Mouse (Mus musculus): Measurements from ENCODE around the gene Chst11. TPM values are rescaled to one million over a fixed set of nuclear protein-coding genes. Genes with fewer than 3 reads are reported as not detected.

Chst11 gene
- total and polyA plus RNA-seq, 2 experiments from 2014 or later: 0.57 to 6.6 TPM

- WGBS: 75% methylated on average over 7 of the region's 7 CpGs
- no peak overlapping the region for H3K4me3 ChIP-seq (ENCODE audit: low read depth, low read length)
- ATAC-seq (ENCODE audit: insufficient read depth, low read depth) (no peak), DNase-seq (ENCODE audit: low spot score) (no peak)
- no peaks in the 10 kb centered on the region for H3K36me3 ChIP-seq (replicated peaks; ENCODE audit: control insufficient read depth, insufficient read depth, low read length)
- no peak overlapping the region for H3K27ac ChIP-seq (ENCODE audit: low read depth)
- TF ChIP-seq CTCF (IDR thresholded peaks at IDR 0.05; ENCODE audit: low read depth) (no peak), EP300 (IDR thresholded peaks at IDR 0.05; ENCODE audit: low read depth) (no peak)
- H3K9me3 ChIP-seq (replicated peaks; ENCODE audit: control insufficient read depth, low read length): no peaks in the 10 kb centered on the region
- H3K4me1 ChIP-seq (ENCODE audit: control insufficient read depth, insufficient read depth): no peaks in the 10 kb centered on the region; the same call in 1 of the 2 replicates
- no peak overlapping the region for H3K4me2 ChIP-seq (ENCODE audit: low read depth, low read length)
- no peak overlapping the region for H3K9ac ChIP-seq (replicated peaks; ENCODE audit: low read depth, low read length)
- no peaks in the 10 kb centered on the region for H3K27me3 ChIP-seq (ENCODE audit: control insufficient read depth, insufficient read depth, low read length)
Observed at GRCm38 (mm10) chr10:83106152-83106746, 121.0 kb downstream of the Chst11 start.

DNA sequence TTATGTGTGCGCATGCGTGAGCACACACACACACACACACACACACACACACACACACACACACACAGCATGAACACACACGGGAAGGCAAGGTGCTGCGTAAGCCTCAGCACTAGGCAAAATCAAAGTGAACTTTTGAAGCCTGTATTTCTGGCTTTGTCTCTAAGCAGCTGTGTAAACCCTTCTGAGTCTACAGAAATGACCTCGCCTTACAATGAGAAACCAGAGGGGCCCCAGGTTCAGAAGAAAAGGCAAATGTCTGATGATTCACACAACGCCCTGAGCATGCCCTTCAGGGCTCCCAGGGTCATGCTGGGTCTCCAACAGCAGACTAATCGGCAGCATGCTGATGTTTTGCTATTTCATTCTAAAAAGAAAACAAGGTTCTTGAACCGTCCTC lies 122.1 kb downstream of the Chst11 start:
- H3K4me2 ChIP-seq (ENCODE audit: low read depth, low read length): no peak overlapping the region
- no peaks in the 10 kb centered on the region for H3K27me3 ChIP-seq (ENCODE audit: control insufficient read depth, insufficient read depth, low read length)
- H3K27ac ChIP-seq (ENCODE audit: low read depth): no peak overlapping the region
- ATAC-seq (ENCODE audit: insufficient read depth, low read depth) (no peak), DNase-seq (ENCODE audit: low spot score) (no peak)
- no peaks in the 10 kb centered on the region for H3K36me3 ChIP-seq (replicated peaks; ENCODE audit: control insufficient read depth, insufficient read depth, low read length)
- TF ChIP-seq CTCF (IDR thresholded peaks at IDR 0.05; ENCODE audit: low read depth) (no peak), EP300 (IDR thresholded peaks at IDR 0.05; ENCODE audit: low read depth) (no peak)
- no peaks in the 10 kb centered on the region for H3K4me1 ChIP-seq (ENCODE audit: control insufficient read depth, insufficient read depth)
- 68% methylated on average over 8 of the region's 8 CpGs for WGBS
- no peak overlapping the region for H3K9ac ChIP-seq (replicated peaks; ENCODE audit: low read depth, low read length)
- H3K9me3 ChIP-seq (replicated peaks; ENCODE audit: control insufficient read depth, low read length): no peaks in the 10 kb centered on the region
- no peak overlapping the region for H3K4me3 ChIP-seq (ENCODE audit: low read depth, low read length)

- Histone ChIP-seq H3K36me3 (replicated peaks; ENCODE audit: control insufficient read depth, insufficient read depth, low read length) (no peaks in the 10 kb centered on the region), H3K4me2 (ENCODE audit: low read depth, low read length) (no peak overlapping the region), H3K9me3 (replicated peaks; ENCODE audit: control insufficient read depth, low read length) (no peaks in the 10 kb centered on the region), H3K4me3 (ENCODE audit: low read depth, low read length) (no peak overlapping the region), H3K4me1 (ENCODE audit: control insufficient read depth, insufficient read depth) (no peaks in the 10 kb centered on the region), H3K9ac (replicated peaks; ENCODE audit: low read depth, low read length) (no peak overlapping the region), H3K27ac (ENCODE audit: low read depth) (no peak overlapping the region), H3K27me3 (ENCODE audit: control insufficient read depth, insufficient read depth, low read length) (no peaks in the 10 kb centered on the region)
- WGBS: 73% methylated on average over 21 of the region's 21 CpGs
- ATAC-seq (ENCODE audit: insufficient read depth, low read depth): no peak
- DNase-seq (ENCODE audit: low spot score): no peak
- TF ChIP-seq CTCF (IDR thresholded peaks at IDR 0.05; ENCODE audit: low read depth): no peak
- TF ChIP-seq EP300 (IDR thresholded peaks at IDR 0.05; ENCODE audit: low read depth): no peak
Observed at GRCm38 (mm10) chr10:83107921-83108738, 122.8 kb downstream of the Chst11 start.

GRCm38 (mm10) chr10:83108946-83109345 lies 123.6 kb downstream of the Chst11 start:
- no peak for TF ChIP-seq CTCF (IDR thresholded peaks at IDR 0.05; ENCODE audit: low read depth)
- TF ChIP-seq EP300 (IDR thresholded peaks at IDR 0.05; ENCODE audit: low read depth): no peak
- Histone ChIP-seq H3K36me3 (replicated peaks; ENCODE audit: control insufficient read depth, insufficient read depth, low read length) (no peaks in the 10 kb centered on the region), H3K4me3 (ENCODE audit: low read depth, low read length) (no peak overlapping the region), H3K9me3 (replicated peaks; ENCODE audit: control insufficient read depth, low read length) (no peaks in the 10 kb centered on the region), H3K27ac (ENCODE audit: low read depth) (no peak overlapping the region), H3K27me3 (ENCODE audit: control insufficient read depth, insufficient read depth, low read length) (no peaks in the 10 kb centered on the region), H3K4me1 (ENCODE audit: control insufficient read depth, insufficient read depth) (no peaks in the 10 kb centered on the region), H3K9ac (replicated peaks; ENCODE audit: low read depth, low read length) (no peak overlapping the region), H3K4me2 (ENCODE audit: low read depth, low read length) (no peak overlapping the region)
- WGBS: 95% methylated on average over 6 of the region's 6 CpGs
- ATAC-seq (ENCODE audit: insufficient read depth, low read depth): no peak
- no peak for DNase-seq (ENCODE audit: low spot score)

DNA sequence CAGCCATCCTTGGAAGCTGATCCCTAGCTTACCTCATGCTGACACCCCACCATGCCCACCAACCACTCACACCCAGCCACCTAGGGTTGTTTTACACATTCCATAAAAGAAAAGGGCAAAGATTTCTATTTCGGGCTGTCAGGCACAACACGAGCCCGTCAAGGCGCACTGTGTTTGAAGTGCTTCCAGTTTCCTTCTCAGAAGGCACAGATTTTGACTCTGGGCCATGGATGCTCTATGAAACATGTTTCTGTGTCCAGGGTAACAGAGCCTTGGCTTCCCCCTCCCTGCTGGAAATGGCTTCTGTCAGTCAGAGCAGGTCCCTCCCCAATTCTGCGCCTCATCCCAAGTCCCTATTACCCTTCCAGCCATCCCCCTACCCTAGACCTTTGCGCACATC lies 125.7 kb downstream of the Chst11 start:
- Histone ChIP-seq H3K4me2 (ENCODE audit: low read depth, low read length) (no peak overlapping the region), H3K27ac (ENCODE audit: low read depth) (no peak overlapping the region), H3K27me3 (ENCODE audit: control insufficient read depth, insufficient read depth, low read length) (no peaks in the 10 kb centered on the region), H3K4me1 (ENCODE audit: control insufficient read depth, insufficient read depth) (no peaks in the 10 kb centered on the region), H3K4me3 (ENCODE audit: low read depth, low read length) (no peak overlapping the region), H3K36me3 (replicated peaks; ENCODE audit: control insufficient read depth, insufficient read depth, low read length) (no peaks in the 10 kb centered on the region), H3K9ac (replicated peaks; ENCODE audit: low read depth, low read length) (no peak overlapping the region), H3K9me3 (replicated peaks; ENCODE audit: control insufficient read depth, low read length) (no peaks in the 10 kb centered on the region)
- ATAC-seq (ENCODE audit: insufficient read depth, low read depth) (peak; percentile 40; the same call in 1 of the 2 replicates), DNase-seq (ENCODE audit: low spot score) (no peak)
- WGBS: 64% methylated on average over 6 of the region's 6 CpGs
- no peak for TF ChIP-seq EP300 (IDR thresholded peaks at IDR 0.05; ENCODE audit: low read depth)
- TF ChIP-seq CTCF (IDR thresholded peaks at IDR 0.05; ENCODE audit: low read depth): no peak
